Mouse (Mus musculus) ES-E14 (cell line): Measurements from ENCODE around the gene Slc9a1. TPM values are rescaled to one million over a fixed set of nuclear protein-coding genes. Genes with fewer than 3 reads are reported as not detected.

Experiments
- DNase-seq: peaks from one replicate; pipeline ENCODE4 v3.0.0-alpha.2; 2013; ENCODE audit warnings: low read depth, low spot score
- H3K27ac ChIP-seq: 2 replicates; pipeline ENCODE4 v1.5.1; 2012; ENCODE audit warnings: low read depth, mild to moderate bottlenecking, low read length, moderate library complexity, mixed read lengths; ENCODE audit not compliant: poor library complexity, insufficient read depth, severe bottlenecking
- H3K36me3 ChIP-seq: 2 replicates; pipeline ENCODE4 v1.6.1; 2012; ENCODE audit warnings: mild to moderate bottlenecking, low read length, moderate library complexity, mixed read lengths; ENCODE audit not compliant: control insufficient read depth, poor library complexity, insufficient read depth, severe bottlenecking
- H3K4me1 ChIP-seq, 2 experiments: fragments of 150-350 bp in 1 of 2; sonication (generic) in 1 of 2; 2 replicates each; pipeline ENCODE4 v1.6.1; 2012; ENCODE audit warnings: low read length in 2 of 2, mild to moderate bottlenecking in 1 of 2, mixed read lengths in 1 of 2; ENCODE audit not compliant: control insufficient read depth in 2 of 2, insufficient read depth in 2 of 2, poor library complexity in 1 of 2
- H3K4me3 ChIP-seq, 2 experiments: fragments of 150-350 bp in 1 of 2; sonication (generic) in 1 of 2; 2 replicates each; pipeline ENCODE4 v1.5.1; 2012; ENCODE audit warnings: low read length in 2 of 2, low read depth in 1 of 2, mild to moderate bottlenecking in 1 of 2, mixed read lengths in 1 of 2; ENCODE audit not compliant: insufficient read depth in 1 of 2, poor library complexity in 1 of 2, severe bottlenecking in 1 of 2
- H3K9ac ChIP-seq: 2 replicates; pipeline ENCODE4 v1.6.1; 2012; ENCODE audit warnings: low read depth, mild to moderate bottlenecking, low read length, mixed read lengths; ENCODE audit not compliant: poor library complexity, insufficient read depth, severe bottlenecking
- H3K9me3 ChIP-seq: fragments of 150-350 bp; sonication (generic); 2 replicates; pipeline ENCODE4 v1.6.1; 2012; ENCODE audit warnings: low read depth, mild to moderate bottlenecking, low read length; ENCODE audit not compliant: control insufficient read depth, insufficient read depth
- CHD2 ChIP-seq: IDR thresholded peaks from 2 replicates; pipeline ENCODE4 v1.6.1; 2014; ENCODE audit warnings: mild to moderate bottlenecking, low read depth, low read length, inconsistent platforms
- HCFC1 ChIP-seq: IDR thresholded peaks from 2 replicates; pipeline ENCODE4 v1.6.1; 2012; ENCODE audit warnings: low read length, inconsistent platforms, borderline replicate concordance; ENCODE audit not compliant: insufficient read depth
- MAFK ChIP-seq: IDR thresholded peaks from 2 replicates; pipeline ENCODE4 v1.6.1; 2014; ENCODE audit warnings: mild to moderate bottlenecking, low read depth, low read length, inconsistent platforms; ENCODE audit not compliant: insufficient read depth
- ZC3H11A ChIP-seq: IDR thresholded peaks from 2 replicates; pipeline ENCODE4 v1.6.1; 2012; ENCODE audit warnings: low read depth, mild to moderate bottlenecking, inconsistent platforms, low read length, borderline replicate concordance
- ZNF384 ChIP-seq: IDR thresholded peaks from 2 replicates; pipeline ENCODE4 v1.6.1; 2012; ENCODE audit warnings: low read depth, low read length, inconsistent platforms
- in situ Hi-C, 2 experiments: fragments of 600-800 bp; cut with MboI; formaldehyde crosslinking; loops; one replicate each; pipeline ENCODE4 v1.15.1; 2025; ENCODE audit warnings: low sequenced_read_pairs in 2 of 2, inconsistent platforms in 1 of 2; ENCODE audit not compliant: unreplicated experiment in 2 of 2
- total RNA-seq: library from RNA; depleted of rRNA; stranded (reverse); fragments of 300-350 nt; gene quantifications from 2 replicates; pipeline ENCODE4 v1.2.3, GENCODE M21; 2012

Gene Slc9a1
- total RNA-seq, 1 experiment = 24.9 TPM

- peaks cover 3 to 12% of the 10 kb centered on the region in 2 experiments; a peak in 3 of 4 replicates for H3K4me1 ChIP-seq
- DNase-seq = no peak
- no peak overlapping the region for H3K4me3 ChIP-seq
- H3K9ac ChIP-seq = no peak overlapping the region
- TF ChIP-seq MAFK = no peak
- TF ChIP-seq HCFC1 = no peak
- no peak for TF ChIP-seq ZNF384
- no peak for TF ChIP-seq ZC3H11A
- TF ChIP-seq CHD2 = no peak
- no peak overlapping the region for H3K27ac ChIP-seq
- no peaks in the 10 kb centered on the region for H3K36me3 ChIP-seq
- no peaks in the 10 kb centered on the region for H3K9me3 ChIP-seq
- in situ Hi-C loops = no loop called here
Measured at GRCm38 (mm10) chr4:133344112-133344511, 25.4 kb upstream of the Slc9a1 start.

GRCm38 (mm10) chr4:133345702-133346101 lies 23.8 kb upstream of the Slc9a1 start:
- DNase-seq = no peak
- TF ChIP-seq HCFC1 = no peak
- no peak for TF ChIP-seq ZC3H11A
- TF ChIP-seq CHD2 = no peak
- no peak for TF ChIP-seq ZNF384
- TF ChIP-seq MAFK = no peak
- Histone ChIP-seq H3K36me3 (no peaks in the 10 kb centered on the region), H3K9ac (no peak overlapping the region), H3K4me3 (no peak overlapping the region), H3K4me1 (peaks cover 3 to 10% of the 10 kb centered on the region in 2 experiments; a peak in 3 of 4 replicates), H3K27ac (no peak overlapping the region), H3K9me3 (no peaks in the 10 kb centered on the region)
- in situ Hi-C loops = no loop called here

GRCm38 (mm10) chr4:133346577-133346976 lies 22.9 kb upstream of the Slc9a1 start:
- peaks cover 3 to 10% of the 10 kb centered on the region in 2 experiments; a peak in 3 of 4 replicates for H3K4me1 ChIP-seq
- 0 out of 4 replicates have a peak overlapping the region, but pooled peaks of 1 of the 2 experiments have one; percentile 2 for H3K4me3 ChIP-seq
- no peak for TF ChIP-seq MAFK
- TF ChIP-seq ZC3H11A = no peak
- no peak for TF ChIP-seq ZNF384
- no peak for TF ChIP-seq CHD2
- no peak for TF ChIP-seq HCFC1
- in situ Hi-C loops = no loop called here
- H3K27ac ChIP-seq = no peak overlapping the region
- no peaks in the 10 kb centered on the region for H3K36me3 ChIP-seq
- 0 out of 2 replicates have a peak overlapping the region, but pooled peaks have one; percentile 10 for H3K9ac ChIP-seq
- H3K9me3 ChIP-seq = no peaks in the 10 kb centered on the region
- no peak for DNase-seq

- Histone ChIP-seq H3K36me3 (no peaks in the 10 kb centered on the region), H3K4me3 (peak overlapping the region in 1 of 2 experiments; percentile 32; a peak in 2 of 4 replicates), H3K27ac (peak overlapping the region; percentile 88; the same call in 1 of the 2 replicates), H3K9ac (peak overlapping the region; percentile 65; the same call in 1 of the 2 replicates), H3K9me3 (no peaks in the 10 kb centered on the region), H3K4me1 (peaks cover 3 to 10% of the 10 kb centered on the region in 2 experiments; a peak in 3 of 4 replicates)
- TF ChIP-seq ZC3H11A = no peak
- TF ChIP-seq MAFK = peak; percentile 87
- in situ Hi-C loops = no loop called here
- DNase-seq = no peak
Measured at GRCm38 (mm10) chr4:133347624-133348023, 21.9 kb upstream of the Slc9a1 start.
